Mouse (Mus musculus): ENCODE measurements at regions not wholly inside any gene's neighbourhood (a gene's known extent, or its start where the extent isn't known, plus 50 kb on each side); places are given as distances from the start of the nearest gene placed in this dataset.

DNA sequence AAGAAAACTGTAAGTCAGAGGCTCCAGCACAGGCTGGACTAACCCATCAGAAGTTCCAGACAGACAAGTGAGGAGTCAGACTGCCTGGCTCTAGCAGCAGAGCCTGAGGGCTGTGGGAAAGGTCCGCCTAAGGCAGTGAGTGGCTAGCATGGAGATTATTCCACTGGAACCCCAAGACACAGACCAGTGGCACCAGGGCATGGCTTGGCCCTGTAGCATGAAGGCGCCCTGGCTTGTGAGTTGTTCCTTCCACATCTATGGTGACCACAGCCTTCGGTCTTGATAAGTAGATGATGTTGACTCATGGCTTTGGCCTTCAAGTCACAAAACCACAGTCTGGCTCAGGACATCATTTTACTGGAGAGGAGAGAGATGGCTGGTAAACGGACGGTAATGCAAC is 60.7 kb upstream of the Myl10 start:
- WGBS, result 89% methylated on average over 5 of the region's 5 CpGs
- Histone ChIP-seq H3K4me1 (no peaks in the 10 kb centered on the region), H3K9ac (no peak overlapping the region), H3K36me3 (replicated peaks) (no peaks in the 10 kb centered on the region), H3K27me3 (no peaks in the 10 kb centered on the region), H3K4me2 (no peak overlapping the region), H3K27ac (no peak overlapping the region), H3K4me3 (replicated peaks) (no peak overlapping the region), H3K9me3 (no peaks in the 10 kb centered on the region)
- no peak for ATAC-seq (ENCODE audit: low FRiP score)

GRCm38 (mm10) chr5:136633901-136634300 is 59.0 kb upstream of the Myl10 start:
- Histone ChIP-seq H3K4me1 (no peaks in the 10 kb centered on the region), H3K9me3 (no peaks in the 10 kb centered on the region), H3K27ac (no peak overlapping the region), H3K9ac (no peak overlapping the region), H3K4me3 (replicated peaks) (no peak overlapping the region), H3K27me3 (no peaks in the 10 kb centered on the region), H3K36me3 (replicated peaks) (no peaks in the 10 kb centered on the region), H3K4me2 (no peak overlapping the region)
- WGBS, result 62% methylated on average over 6 of the region's 6 CpGs
- no peak for ATAC-seq (ENCODE audit: low FRiP score)

DNA sequence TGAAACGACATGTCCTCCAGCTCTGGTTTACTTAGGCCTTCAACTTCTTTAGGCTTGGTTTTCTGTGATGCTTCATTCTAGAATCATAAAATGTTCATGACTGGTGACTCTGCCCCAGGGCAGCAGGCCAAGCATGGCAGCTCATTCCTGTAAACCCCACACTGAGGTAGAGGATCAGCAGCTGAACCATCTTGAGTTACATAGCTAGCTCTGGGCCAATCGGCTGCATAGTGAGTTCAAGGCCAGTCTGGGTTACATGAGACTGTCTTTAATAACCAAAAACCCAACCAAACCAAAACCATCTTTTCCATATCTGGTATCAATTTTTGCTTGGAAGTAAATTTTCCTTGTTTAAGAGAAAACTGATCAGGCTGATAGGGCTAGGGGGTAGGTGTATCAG is 57.8 kb upstream of the Myl10 start:
- Histone ChIP-seq H3K4me2 (no peak overlapping the region), H3K36me3 (replicated peaks) (no peaks in the 10 kb centered on the region), H3K9ac (no peak overlapping the region), H3K27me3 (no peaks in the 10 kb centered on the region), H3K27ac (no peak overlapping the region), H3K9me3 (no peaks in the 10 kb centered on the region), H3K4me1 (no peaks in the 10 kb centered on the region), H3K4me3 (replicated peaks) (no peak overlapping the region)
- WGBS, result 89% methylated on average over 2 of the region's 2 CpGs
- ATAC-seq (ENCODE audit: low FRiP score), result no peak

DNA sequence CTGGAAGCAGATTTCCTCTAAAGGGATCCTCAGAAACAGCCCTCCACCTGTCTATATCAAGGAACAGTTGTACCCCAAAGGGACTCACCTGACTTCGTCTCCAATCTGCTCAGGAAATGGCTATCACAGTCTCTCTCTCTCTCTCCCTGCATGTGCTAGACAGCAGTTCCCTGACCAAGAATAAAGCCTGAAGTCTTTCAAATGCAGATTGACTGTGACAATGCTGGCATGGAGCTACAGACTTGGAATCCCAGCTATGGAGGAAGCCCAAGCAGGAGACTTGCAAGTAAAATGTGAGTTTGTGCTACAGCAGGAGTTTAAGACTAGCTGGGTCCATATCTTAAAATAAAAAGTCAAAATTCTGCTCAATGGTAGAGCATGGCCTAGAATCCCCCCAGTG is 56.5 kb upstream of the Myl10 start:
- H3K27me3 ChIP-seq, result no peaks in the 10 kb centered on the region
- H3K27ac ChIP-seq, result no peak overlapping the region
- WGBS, result 50% methylated on average over 1 of the region's 1 CpGs
- no peak for ATAC-seq (ENCODE audit: low FRiP score)
- H3K36me3 ChIP-seq (replicated peaks), result no peaks in the 10 kb centered on the region
- no peaks in the 10 kb centered on the region for H3K9me3 ChIP-seq
- H3K4me2 ChIP-seq, result no peak overlapping the region
- no peaks in the 10 kb centered on the region for H3K4me1 ChIP-seq
- H3K4me3 ChIP-seq (replicated peaks), result no peak overlapping the region
- H3K9ac ChIP-seq, result no peak overlapping the region

- no peak overlapping the region for H3K27ac ChIP-seq
- no peak overlapping the region for H3K4me3 ChIP-seq (replicated peaks)
- H3K4me2 ChIP-seq, result no peak overlapping the region
- H3K9ac ChIP-seq, result no peak overlapping the region
- no peaks in the 10 kb centered on the region for H3K9me3 ChIP-seq
- H3K36me3 ChIP-seq (replicated peaks), result no peaks in the 10 kb centered on the region
- 60% methylated on average over 11 of the region's 11 CpGs for WGBS
- H3K27me3 ChIP-seq, result no peaks in the 10 kb centered on the region
- no peak for ATAC-seq (ENCODE audit: low FRiP score)
- H3K4me1 ChIP-seq, result no peaks in the 10 kb centered on the region
Observed at GRCm38 (mm10) chr5:136637872-136638271, 55.1 kb upstream of the Myl10 start.

GRCm38 (mm10) chr5:136640871-136641619 is 51.9 kb upstream of the Myl10 start:
- Histone ChIP-seq H3K9ac (no peak overlapping the region), H3K36me3 (replicated peaks) (no peaks in the 10 kb centered on the region), H3K4me1 (no peaks in the 10 kb centered on the region), H3K27ac (no peak overlapping the region), H3K4me3 (replicated peaks) (no peak overlapping the region), H3K4me2 (no peak overlapping the region), H3K27me3 (no peaks in the 10 kb centered on the region), H3K9me3 (no peaks in the 10 kb centered on the region)
- 89% methylated on average over 5 of the region's 5 CpGs for whole genome bisulfite sequencing
- no peak for ATAC-seq (ENCODE audit: low FRiP score)

GRCm38 (mm10) chr5:136642208-136642607 is 50.7 kb upstream of the Myl10 start:
- 85% methylated on average over 13 of the region's 13 CpGs for WGBS

More at GRCm38 (mm10) chr5:136642208-136642607, 50.7 kb upstream of the Myl10 start:
- Histone ChIP-seq H3K9me3 (no peaks in the 10 kb centered on the region), H3K4me1 (no peaks in the 10 kb centered on the region), H3K27me3 (no peaks in the 10 kb centered on the region), H3K4me3 (replicated peaks) (no peak overlapping the region), H3K4me2 (no peak overlapping the region), H3K36me3 (replicated peaks) (no peaks in the 10 kb centered on the region), H3K9ac (no peak overlapping the region), H3K27ac (no peak overlapping the region)
- ATAC-seq (ENCODE audit: low FRiP score), result no peak
